ENCODE assay signal across 8 mouse cellular contexts in genomic region chr4:126309922-126310309, GRCm38 (mm10). TPM values are rescaled to one million over a fixed set of nuclear protein-coding genes. Genes with fewer than 3 reads are reported as not detected.
DNase-seq lines count a peak whose midpoint lies in the region; ATAC-seq and TF ChIP-seq lines count a peak whose summit lies in the region.

No protein-coding gene starts in this region.

- DNase-seq in brain, adult 2 months (ENCODE audit: low read depth, low spot score) = peak; percentile 94
- peak; percentile 91 for DNase-seq in kidney, postnatal 0 days (ENCODE audit: low spot score)
- peak; percentile 97 for DNase-seq in neural tube, embryonic 10.5 days (ENCODE audit: extremely low spot score, low spot score)

- no peak overlapping the region for H3K27ac ChIP-seq in heart, embryonic 13.5 days (replicated peaks)
- no peak overlapping the region for H3K27ac ChIP-seq in kidney, postnatal 0 days
- H3K27ac ChIP-seq in liver, embryonic 12.5 days = no peak overlapping the region
- H3K27ac ChIP-seq in stomach, embryonic 15.5 days = no peak overlapping the region

- H3ac ChIP-seq in C2C12 (ENCODE audit: control insufficient read depth, insufficient read length, low read depth) = no peak overlapping the region

- no peaks in the 10 kb centered on the region for H3K9me3 ChIP-seq in heart, embryonic 13.5 days
- no peaks in the 10 kb centered on the region for H3K9me3 ChIP-seq in kidney, postnatal 0 days (replicated peaks; ENCODE audit: low read length)
- H3K9me3 ChIP-seq in liver, embryonic 12.5 days (replicated peaks) = 0 out of 2 replicates have a peak, but pooled peaks cover 4% of the 10 kb centered on the region
- no peaks in the 10 kb centered on the region for H3K9me3 ChIP-seq in stomach, embryonic 15.5 days

- no peaks in the 10 kb centered on the region for H3K36me3 ChIP-seq in C2C12 (ENCODE audit: control insufficient read depth, insufficient read depth)
- H3K36me3 ChIP-seq in heart, embryonic 13.5 days = 0 out of 2 replicates have a peak, but pooled peaks cover 3% of the 10 kb centered on the region
- H3K36me3 ChIP-seq in kidney, postnatal 0 days (ENCODE audit: insufficient read depth, low read length) = no peaks in the 10 kb centered on the region
- peaks cover 8% of the 10 kb centered on the region for H3K36me3 ChIP-seq in liver, embryonic 12.5 days
- H3K36me3 ChIP-seq in stomach, embryonic 15.5 days = no peaks in the 10 kb centered on the region

- no peaks in the 10 kb centered on the region for H3K79me2 ChIP-seq in C2C12 (ENCODE audit: control insufficient read depth, insufficient read depth)

- H3K4me2 ChIP-seq in heart, embryonic 13.5 days = peak overlapping the region; percentile 54
- peak overlapping the region; percentile 43 for H3K4me2 ChIP-seq in kidney, postnatal 0 days (ENCODE audit: low read length)
- peak overlapping the region; percentile 45 for H3K4me2 ChIP-seq in liver, embryonic 12.5 days
- H3K4me2 ChIP-seq in stomach, embryonic 15.5 days = peak overlapping the region; percentile 37

- under 1% methylated on average over 7 of the region's 7 CpGs for WGBS in heart, embryonic 13.5 days
- 3% methylated on average over 7 of the region's 7 CpGs for WGBS in kidney, postnatal 0 days
- WGBS in liver, embryonic 12.5 days (ENCODE audit: insufficient replicate concordance) = 3% methylated on average over 7 of the region's 7 CpGs
- WGBS in stomach, embryonic 15.5 days = 2% methylated on average over 7 of the region's 7 CpGs

- no peak overlapping the region for H3K4me3 ChIP-seq in C2C12 (ENCODE audit: insufficient read depth, poor library complexity, severe bottlenecking)
- H3K4me3 ChIP-seq in heart, embryonic 13.5 days = 0 out of 2 replicates have a peak overlapping the region, but pooled peaks have one; percentile 1
- H3K4me3 ChIP-seq in kidney, postnatal 0 days (replicated peaks; ENCODE audit: low read depth, low read length) = no peak overlapping the region
- H3K4me3 ChIP-seq in liver, embryonic 12.5 days = no peak overlapping the region
- no peak overlapping the region for H3K4me3 ChIP-seq in stomach, embryonic 15.5 days (replicated peaks)

- peaks cover 26% of the 10 kb centered on the region for H3K4me1 ChIP-seq in heart, embryonic 13.5 days
- H3K4me1 ChIP-seq in kidney, postnatal 0 days (replicated peaks; ENCODE audit: insufficient read depth, low read length) = peaks cover 9% of the 10 kb centered on the region; the same call in 1 of the 2 replicates
- H3K4me1 ChIP-seq in liver, embryonic 12.5 days = no peaks in the 10 kb centered on the region
- H3K4me1 ChIP-seq in stomach, embryonic 15.5 days = no peaks in the 10 kb centered on the region

- H3K27me3 ChIP-seq in C2C12 (ENCODE audit: control insufficient read depth, insufficient read depth, insufficient read length) = no peaks in the 10 kb centered on the region
- peaks cover 11% of the 10 kb centered on the region for H3K27me3 ChIP-seq in heart, embryonic 13.5 days (replicated peaks)
- H3K27me3 ChIP-seq in kidney, postnatal 0 days (ENCODE audit: insufficient read depth, low read length) = no peaks in the 10 kb centered on the region
- peaks cover 6% of the 10 kb centered on the region for H3K27me3 ChIP-seq in liver, embryonic 12.5 days (replicated peaks)
- H3K27me3 ChIP-seq in stomach, embryonic 15.5 days (replicated peaks) = no peaks in the 10 kb centered on the region

- no peak overlapping the region for H3K9ac ChIP-seq in heart, embryonic 13.5 days
- H3K9ac ChIP-seq in kidney, postnatal 0 days (ENCODE audit: low read depth, low read length) = no peak overlapping the region
- H3K9ac ChIP-seq in liver, embryonic 12.5 days = no peak overlapping the region
- H3K9ac ChIP-seq in stomach, embryonic 15.5 days = no peak overlapping the region

- ATAC-seq in erythroblast, adult 5-6 weeks (replicated peaks; ENCODE audit: low FRiP score, poor library complexity, severe bottlenecking) = peak; percentile 67; the same call in 1 of the 2 replicates
- ATAC-seq in heart, embryonic 13.5 days (ENCODE audit: extremely low read depth, insufficient number of reproducible peaks, low FRiP score, low TSS enrichment) = no peak; the same call in 1 of the 2 replicates
- ATAC-seq in kidney, postnatal 0 days (replicated peaks; ENCODE audit: low FRiP score, low read depth) = peak; percentile 46
- peak; percentile 40 for ATAC-seq in liver, embryonic 12.5 days
- peak; percentile 32; the same call in 1 of the 2 replicates for ATAC-seq in stomach, embryonic 15.5 days (ENCODE audit: insufficient read depth, low FRiP score, low read depth)

- peak; percentile 76 for TF ChIP-seq CTCF in C2C12 (IDR thresholded peaks at IDR 0.05; ENCODE audit: control insufficient read depth, insufficient read depth, insufficient read length)
- TF ChIP-seq CTCF in kidney, postnatal 0 days (IDR thresholded peaks at IDR 0.05; ENCODE audit: low read depth) = peak; percentile 85

- H3K79me3 ChIP-seq in C2C12 (ENCODE audit: low read depth) = no peaks in the 10 kb centered on the region

TF ChIP-seq in C2C12, 6 proteins besides CTCF, POLR2A, EP300 and RAD21:
- TF ChIP-seq USF1 (IDR thresholded peaks at IDR 0.05; ENCODE audit: low read depth) (no peak), CEBPB (IDR thresholded peaks at IDR 0.05; ENCODE audit: low read depth) (no peak), MYOG (IDR thresholded peaks at IDR 0.05; ENCODE audit: control insufficient read depth, extremely low read depth, insufficient read length) (no peak), FOSL1 (IDR thresholded peaks at IDR 0.05; ENCODE audit: insufficient read depth, low read length, poor library complexity, severe bottlenecking) (no peak), MAX (IDR thresholded peaks at IDR 0.05) (no peak)

RNA-seq across cellular contexts. Expression of gene Adprhl2, which starts 11.6 kb away (rescaled TPM):
- polyA plus RNA-seq in C2C12 (2012; fragmentation: generic; extraction: Trizol) = 46.2 TPM
- 0.77 and 2.1 TPM in 2 replicates for total RNA-seq in erythroblast, adult 5-6 weeks (2015; ENCODE audit: low replicate concordance)
- 4.3 and 4.6 TPM in 2 replicates for total RNA-seq in erythroblast, adult 5-6 weeks (2017; ENCODE audit: low replicate concordance)
- polyA plus RNA-seq in heart, embryonic 13.5 days (2015; fragmentation: Nextera tagmentation; extraction: Ambion mirVana) = 40.5 and 44.6 TPM in 2 replicates
- polyA plus RNA-seq in kidney, postnatal 0 days (2015; fragmentation: Nextera tagmentation; extraction: Ambion mirVana) = 64.5 and 65.2 TPM in 2 replicates
- polyA plus RNA-seq in liver, embryonic 12.5 days (2016; fragmentation: Nextera tagmentation; extraction: Ambion mirVana) = 36.0 and 38.0 TPM in 2 replicates
- 61.2 and 61.9 TPM in 2 replicates for polyA plus RNA-seq in stomach, embryonic 15.5 days (2015; fragmentation: Nextera tagmentation; extraction: Ambion mirVana)

RNA-seq across cellular contexts. Expression of gene Tekt2, which starts 15.6 kb away (rescaled TPM):
- polyA plus RNA-seq in C2C12 (2012; fragmentation: generic; extraction: Trizol) = 0.40 TPM
- total RNA-seq in erythroblast, adult 5-6 weeks (2015; ENCODE audit: low replicate concordance) = not detected in 2 replicates
- not detected in 2 replicates for total RNA-seq in erythroblast, adult 5-6 weeks (2017; ENCODE audit: low replicate concordance)
- polyA plus RNA-seq in heart, embryonic 13.5 days (2015; fragmentation: Nextera tagmentation; extraction: Ambion mirVana) = 1.7 and 2.4 TPM in 2 replicates
- polyA plus RNA-seq in kidney, postnatal 0 days (2015; fragmentation: Nextera tagmentation; extraction: Ambion mirVana) = 2.1 TPM in 2 replicates
- 0.54 and 0.57 TPM in 2 replicates for polyA plus RNA-seq in liver, embryonic 12.5 days (2016; fragmentation: Nextera tagmentation; extraction: Ambion mirVana)
- 7.8 and 8.6 TPM in 2 replicates for polyA plus RNA-seq in stomach, embryonic 15.5 days (2015; fragmentation: Nextera tagmentation; extraction: Ambion mirVana)

RNA-seq across cellular contexts. Expression of gene Col8a2, which starts 23.3 kb away (rescaled TPM):
- polyA plus RNA-seq in C2C12 (2012; fragmentation: generic; extraction: Trizol) = 0.62 TPM
- not detected in 2 replicates for total RNA-seq in erythroblast, adult 5-6 weeks (2015; ENCODE audit: low replicate concordance)
- total RNA-seq in erythroblast, adult 5-6 weeks (2017; ENCODE audit: low replicate concordance) = not detected in 2 replicates
- polyA plus RNA-seq in heart, embryonic 13.5 days (2015; fragmentation: Nextera tagmentation; extraction: Ambion mirVana) = 4.2 and 4.9 TPM in 2 replicates
- 7.9 and 8.1 TPM in 2 replicates for polyA plus RNA-seq in kidney, postnatal 0 days (2015; fragmentation: Nextera tagmentation; extraction: Ambion mirVana)
- polyA plus RNA-seq in liver, embryonic 12.5 days (2016; fragmentation: Nextera tagmentation; extraction: Ambion mirVana) = 1.8 and 2.3 TPM in 2 replicates
- polyA plus RNA-seq in stomach, embryonic 15.5 days (2015; fragmentation: Nextera tagmentation; extraction: Ambion mirVana) = 13.4 and 14.2 TPM in 2 replicates

RNA-seq across cellular contexts. Expression of gene Trappc3, which starts 47.8 kb away (rescaled TPM):
- polyA plus RNA-seq in C2C12 (2012; fragmentation: generic; extraction: Trizol) = 110 TPM
- 8.3 and 12.7 TPM in 2 replicates for total RNA-seq in erythroblast, adult 5-6 weeks (2015; ENCODE audit: low replicate concordance)
- 10.7 and 14.2 TPM in 2 replicates for total RNA-seq in erythroblast, adult 5-6 weeks (2017; ENCODE audit: low replicate concordance)
- 68.5 and 74.5 TPM in 2 replicates for polyA plus RNA-seq in heart, embryonic 13.5 days (2015; fragmentation: Nextera tagmentation; extraction: Ambion mirVana)
- polyA plus RNA-seq in kidney, postnatal 0 days (2015; fragmentation: Nextera tagmentation; extraction: Ambion mirVana) = 115 and 121 TPM in 2 replicates
- 43.7 and 44.0 TPM in 2 replicates for polyA plus RNA-seq in liver, embryonic 12.5 days (2016; fragmentation: Nextera tagmentation; extraction: Ambion mirVana)
- 91.7 and 97.1 TPM in 2 replicates for polyA plus RNA-seq in stomach, embryonic 15.5 days (2015; fragmentation: Nextera tagmentation; extraction: Ambion mirVana)

RNA-seq across cellular contexts. Expression of gene Map7d1, which starts 53.8 kb away (rescaled TPM):
- polyA plus RNA-seq in C2C12 (2012; fragmentation: generic; extraction: Trizol) = 130 TPM
- total RNA-seq in erythroblast, adult 5-6 weeks (2015; ENCODE audit: low replicate concordance) = 3.3 and 7.3 TPM in 2 replicates
- 7.7 and 17.0 TPM in 2 replicates for total RNA-seq in erythroblast, adult 5-6 weeks (2017; ENCODE audit: low replicate concordance)
- 36.7 and 37.1 TPM in 2 replicates for polyA plus RNA-seq in heart, embryonic 13.5 days (2015; fragmentation: Nextera tagmentation; extraction: Ambion mirVana)
- polyA plus RNA-seq in kidney, postnatal 0 days (2015; fragmentation: Nextera tagmentation; extraction: Ambion mirVana) = 22.4 and 27.3 TPM in 2 replicates
- 20.9 and 23.3 TPM in 2 replicates for polyA plus RNA-seq in liver, embryonic 12.5 days (2016; fragmentation: Nextera tagmentation; extraction: Ambion mirVana)
- polyA plus RNA-seq in stomach, embryonic 15.5 days (2015; fragmentation: Nextera tagmentation; extraction: Ambion mirVana) = 34.1 and 36.9 TPM in 2 replicates
